Mouse (Mus musculus): ENCODE data around the gene Cdc42bpa. TPM values are rescaled to one million over a fixed set of nuclear protein-coding genes. Genes with fewer than 3 reads are reported as not detected.
"Not testable (repeated sequence)": the region's sequence is repeated elsewhere in the genome, so short reads cannot be mapped to it uniquely, and the experiment has no call there.

Cdc42bpa gene
- polyA plus RNA-seq, 1 experiment from 2014 or later = 33.6 TPM

DNA sequence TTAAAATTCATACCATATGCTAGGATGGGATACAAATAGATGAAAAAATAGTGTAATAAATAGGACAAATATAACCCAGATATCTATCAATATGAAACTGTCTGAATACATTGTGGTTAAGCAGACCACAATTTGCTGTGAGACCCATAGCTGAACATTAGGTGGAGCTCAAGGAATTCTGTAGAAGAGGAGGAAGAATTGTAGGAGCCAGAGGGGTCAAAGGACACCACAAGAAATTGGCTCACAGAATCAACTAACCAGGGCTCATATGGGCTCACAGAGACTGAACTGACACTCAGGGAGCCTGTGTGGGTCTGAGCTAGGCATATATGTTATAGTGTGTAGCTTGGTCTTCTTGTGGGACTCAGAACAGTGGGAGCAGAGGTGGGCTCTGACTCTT is 47.8 kb downstream of the Cdc42bpa start:
- Histone ChIP-seq H3K4me2 (ENCODE audit: low read depth, low read length) (no peak overlapping the region), H3K27ac (ENCODE audit: low read depth, low read length) (no peak overlapping the region), H3K4me1 (ENCODE audit: control insufficient read depth, insufficient read depth, low read length) (no peaks in the 10 kb centered on the region), H3K9me3 (ENCODE audit: control insufficient read depth, low read length) (no peaks in the 10 kb centered on the region), H3K36me3 (ENCODE audit: control insufficient read depth, insufficient read depth, low read length) (no peaks in the 10 kb centered on the region), H3K4me3 (ENCODE audit: low read depth, low read length) (no peak overlapping the region), H3K9ac (replicated peaks; ENCODE audit: low read depth, low read length) (no peak overlapping the region), H3K27me3 (ENCODE audit: control insufficient read depth, insufficient read depth, low read length) (no peaks in the 10 kb centered on the region)
- no peak for ATAC-seq (ENCODE audit: low read depth)

DNA sequence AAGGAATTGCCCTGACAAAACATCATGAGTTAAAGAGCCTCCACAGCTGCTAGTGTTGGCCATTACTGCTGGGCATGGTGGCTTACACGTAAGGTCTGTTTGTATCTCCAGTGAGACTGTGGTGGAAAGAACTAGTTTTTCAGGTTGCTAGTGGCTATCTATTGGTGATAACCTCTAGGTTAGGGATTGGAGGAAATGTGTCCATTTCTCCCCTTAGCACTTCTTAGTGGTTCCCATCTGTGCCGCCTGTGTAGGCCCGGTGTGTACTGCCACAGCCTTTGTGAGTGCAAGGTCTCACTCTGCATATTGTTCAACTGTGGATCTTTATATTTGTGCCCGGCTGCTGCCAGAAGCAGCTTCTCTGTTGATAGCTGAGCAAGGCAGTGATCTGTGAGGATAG is 53.2 kb downstream of the Cdc42bpa start:
- Histone ChIP-seq H3K9me3 (ENCODE audit: control insufficient read depth, low read length) (no peaks in the 10 kb centered on the region), H3K4me3 (ENCODE audit: low read depth, low read length) (no peak overlapping the region), H3K4me2 (ENCODE audit: low read depth, low read length) (no peak overlapping the region), H3K27ac (ENCODE audit: low read depth, low read length) (no peak overlapping the region), H3K36me3 (ENCODE audit: control insufficient read depth, insufficient read depth, low read length) (no peaks in the 10 kb centered on the region), H3K4me1 (ENCODE audit: control insufficient read depth, insufficient read depth, low read length) (no peaks in the 10 kb centered on the region), H3K9ac (replicated peaks; ENCODE audit: low read depth, low read length) (no peak overlapping the region), H3K27me3 (ENCODE audit: control insufficient read depth, insufficient read depth, low read length) (no peaks in the 10 kb centered on the region)
- WGBS = 94% methylated on average over 4 of the region's 4 CpGs
- no peak for ATAC-seq (ENCODE audit: low read depth)

DNA sequence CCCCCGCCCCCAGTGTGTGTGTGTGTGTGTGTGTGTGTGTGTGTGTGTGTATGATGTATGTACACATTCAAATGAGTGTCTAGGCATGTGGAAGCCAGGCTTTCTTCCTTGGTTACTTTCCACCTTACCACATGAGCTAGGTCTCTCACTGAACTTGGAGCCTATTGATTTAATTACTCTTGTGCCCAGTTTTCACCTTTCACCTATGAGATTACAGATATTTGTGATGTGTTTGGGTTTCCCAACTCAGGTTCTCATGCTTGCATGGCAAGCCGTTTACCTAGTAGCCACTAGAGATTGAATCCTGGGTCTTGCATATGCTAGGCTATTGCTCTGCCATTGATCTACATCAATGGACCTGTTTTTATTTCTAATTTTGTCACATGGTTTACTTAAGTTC is 57.9 kb downstream of the Cdc42bpa start:
- H3K9me3 ChIP-seq (ENCODE audit: control insufficient read depth, low read length) = no peaks in the 10 kb centered on the region
- 80% methylated on average over 2 of the region's 2 CpGs for WGBS
- no peaks in the 10 kb centered on the region for H3K4me1 ChIP-seq (ENCODE audit: control insufficient read depth, insufficient read depth, low read length)
- ATAC-seq (ENCODE audit: low read depth) = no peak
- no peak overlapping the region for H3K4me3 ChIP-seq (ENCODE audit: low read depth, low read length)
- no peak overlapping the region for H3K9ac ChIP-seq (replicated peaks; ENCODE audit: low read depth, low read length)
- H3K27me3 ChIP-seq (ENCODE audit: control insufficient read depth, insufficient read depth, low read length) = no peaks in the 10 kb centered on the region
- H3K36me3 ChIP-seq (ENCODE audit: control insufficient read depth, insufficient read depth, low read length) = no peaks in the 10 kb centered on the region
- no peak overlapping the region for H3K4me2 ChIP-seq (ENCODE audit: low read depth, low read length)
- no peak overlapping the region for H3K27ac ChIP-seq (ENCODE audit: low read depth, low read length)

DNA sequence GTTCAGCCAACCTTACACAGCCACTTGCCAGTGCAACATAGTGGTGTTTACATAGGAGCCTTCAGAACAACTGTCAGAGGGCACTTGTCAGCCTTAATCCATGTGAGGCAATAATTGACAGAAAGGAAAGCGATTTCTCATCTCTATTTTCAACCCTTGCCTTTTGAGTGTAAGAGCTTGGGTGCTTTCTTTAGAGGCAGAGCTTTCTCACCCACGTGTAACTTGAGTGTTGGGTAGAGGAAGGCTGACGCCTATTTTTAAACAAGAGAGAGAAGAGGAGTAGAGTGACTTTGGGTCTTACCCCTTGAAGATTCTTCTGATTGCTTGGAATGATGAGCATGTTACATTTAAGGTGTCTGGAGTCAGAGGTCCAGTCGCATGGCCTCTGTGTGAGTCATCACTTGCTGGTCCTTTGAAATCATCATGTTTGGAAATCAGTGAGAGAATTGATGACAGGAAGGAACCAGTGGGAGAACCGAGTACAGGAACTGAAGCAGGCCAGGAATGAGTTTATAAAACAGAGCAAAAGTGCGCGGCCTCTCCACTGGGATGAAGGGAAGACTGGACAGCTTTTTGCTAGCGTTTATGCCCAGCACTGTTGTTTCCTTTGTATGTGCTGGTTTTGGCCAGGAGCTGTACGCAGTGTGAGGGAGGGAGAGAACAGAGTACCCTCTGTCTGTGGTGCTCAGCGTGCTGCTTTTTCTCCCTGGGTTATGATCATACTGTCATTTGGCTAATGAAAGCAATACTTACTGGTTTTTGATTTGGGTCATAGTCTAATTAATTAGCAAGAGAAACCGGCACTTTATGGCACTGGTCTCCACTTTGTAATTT is 61.4 kb downstream of the Cdc42bpa start:
- Histone ChIP-seq H3K4me2 (ENCODE audit: low read depth, low read length) (no peak overlapping the region), H3K27ac (ENCODE audit: low read depth, low read length) (no peak overlapping the region), H3K36me3 (ENCODE audit: control insufficient read depth, insufficient read depth, low read length) (no peaks in the 10 kb centered on the region), H3K4me3 (ENCODE audit: low read depth, low read length) (no peak overlapping the region), H3K27me3 (ENCODE audit: control insufficient read depth, insufficient read depth, low read length) (no peaks in the 10 kb centered on the region), H3K4me1 (ENCODE audit: control insufficient read depth, insufficient read depth, low read length) (no peaks in the 10 kb centered on the region), H3K9ac (replicated peaks; ENCODE audit: low read depth, low read length) (no peak overlapping the region), H3K9me3 (ENCODE audit: control insufficient read depth, low read length) (no peaks in the 10 kb centered on the region)
- ATAC-seq (ENCODE audit: low read depth) = no peak
- 65% methylated on average over 11 of the region's 11 CpGs for WGBS

DNA sequence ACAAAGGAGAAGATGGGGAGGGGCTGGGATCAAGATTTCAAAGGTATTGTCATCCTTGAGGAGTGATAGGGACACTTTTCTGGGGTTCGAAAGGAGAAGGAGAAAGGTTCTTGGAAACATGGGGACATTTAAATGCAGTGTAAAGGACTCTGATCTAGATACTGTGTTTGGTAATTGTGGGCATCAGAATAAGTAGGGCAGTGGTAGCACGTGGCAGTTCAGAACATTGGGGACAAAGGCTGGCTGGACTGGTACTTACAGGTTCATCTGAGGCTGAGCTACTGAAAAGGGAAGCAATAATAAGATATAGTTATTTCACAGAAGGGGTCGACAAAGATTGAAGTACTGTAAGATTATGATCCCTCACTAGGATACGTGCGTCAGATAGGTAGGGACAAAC is 63.2 kb downstream of the Cdc42bpa start:
- Histone ChIP-seq H3K9me3 (ENCODE audit: control insufficient read depth, low read length) (no peaks in the 10 kb centered on the region), H3K27ac (ENCODE audit: low read depth, low read length) (no peak overlapping the region), H3K36me3 (ENCODE audit: control insufficient read depth, insufficient read depth, low read length) (no peaks in the 10 kb centered on the region), H3K9ac (replicated peaks; ENCODE audit: low read depth, low read length) (no peak overlapping the region), H3K4me1 (ENCODE audit: control insufficient read depth, insufficient read depth, low read length) (no peaks in the 10 kb centered on the region), H3K4me3 (ENCODE audit: low read depth, low read length) (no peak overlapping the region), H3K4me2 (ENCODE audit: low read depth, low read length) (no peak overlapping the region), H3K27me3 (ENCODE audit: control insufficient read depth, insufficient read depth, low read length) (no peaks in the 10 kb centered on the region)
- ATAC-seq (ENCODE audit: low read depth) = no peak
- WGBS = 76% methylated on average over 5 of the region's 5 CpGs

DNA sequence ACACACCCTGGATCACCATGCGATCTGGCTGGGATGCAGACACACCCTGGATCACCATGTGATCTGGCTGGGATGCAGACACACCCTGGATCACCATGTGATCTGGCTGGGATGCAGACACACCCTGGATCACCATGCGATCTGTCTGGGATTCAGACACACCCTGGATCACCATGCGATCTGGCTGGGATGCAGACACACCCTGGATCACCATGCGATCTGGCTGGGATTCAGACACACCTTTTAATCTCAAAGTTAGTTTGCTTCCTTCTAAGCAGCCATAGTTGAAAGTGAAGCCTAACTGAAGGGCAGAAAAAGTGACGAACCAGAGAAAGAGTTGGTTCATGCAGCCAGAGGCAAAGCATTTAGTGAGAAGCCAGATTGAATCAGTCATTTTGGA is 69.6 kb downstream of the Cdc42bpa start:
- 90% methylated on average over 5 of the region's 5 CpGs for WGBS
- ATAC-seq (ENCODE audit: low read depth) = not testable (repeated sequence)

DNA sequence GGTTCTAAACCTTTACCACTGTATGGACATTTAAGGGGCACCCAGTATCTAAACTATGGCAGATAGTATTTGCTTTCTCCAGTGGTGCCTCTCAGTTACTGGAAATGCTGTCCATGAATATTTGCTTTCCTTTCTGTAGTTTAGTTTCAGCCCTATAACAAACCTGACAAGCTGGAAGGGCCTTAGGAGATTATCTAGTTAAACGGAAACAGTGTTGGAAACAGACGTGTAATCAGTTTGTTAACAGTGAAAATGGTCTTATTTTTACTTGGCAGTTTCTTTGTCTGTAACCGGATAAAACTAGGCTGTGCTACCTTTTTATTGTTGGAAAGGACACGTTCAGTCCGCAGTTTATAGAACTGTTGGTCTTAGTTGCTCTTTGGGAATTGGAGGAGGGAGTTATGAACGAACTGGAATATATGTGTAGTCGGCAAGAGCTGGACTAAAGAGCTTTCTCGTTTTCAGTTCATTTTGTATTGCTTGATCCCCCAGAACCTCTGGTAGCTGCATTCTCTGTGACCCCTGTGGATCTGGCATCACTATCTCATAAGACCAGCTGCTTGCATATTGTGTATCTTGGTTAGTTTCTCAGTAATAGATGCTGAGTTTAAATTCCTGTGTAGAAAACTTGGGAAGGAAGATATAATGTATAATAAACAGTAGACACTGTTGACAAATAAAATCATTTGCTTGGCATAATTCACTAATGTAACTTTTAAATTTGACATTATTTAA is 70.5 kb downstream of the Cdc42bpa start:
- Histone ChIP-seq H3K27me3 (ENCODE audit: control insufficient read depth, insufficient read depth, low read length) (no peaks in the 10 kb centered on the region), H3K4me1 (ENCODE audit: control insufficient read depth, insufficient read depth, low read length) (no peaks in the 10 kb centered on the region), H3K4me3 (ENCODE audit: low read depth, low read length) (no peak overlapping the region), H3K9me3 (ENCODE audit: control insufficient read depth, low read length) (no peaks in the 10 kb centered on the region), H3K27ac (ENCODE audit: low read depth, low read length) (no peak overlapping the region), H3K4me2 (ENCODE audit: low read depth, low read length) (no peak overlapping the region), H3K9ac (replicated peaks; ENCODE audit: low read depth, low read length) (no peak overlapping the region), H3K36me3 (ENCODE audit: control insufficient read depth, insufficient read depth, low read length) (no peaks in the 10 kb centered on the region; the same call in 1 of the 2 replicates)
- no peak for ATAC-seq (ENCODE audit: low read depth)
- 85% methylated on average over 8 of the region's 8 CpGs for WGBS

More for the DNA sequence above, 69.6 kb downstream of the Cdc42bpa start:
- not testable (repeated sequence) for H3K4me2 ChIP-seq (ENCODE audit: low read depth, low read length); H3K4me1 ChIP-seq (ENCODE audit: control insufficient read depth, insufficient read depth, low read length); H3K36me3 ChIP-seq (ENCODE audit: control insufficient read depth, insufficient read depth, low read length); H3K27me3 ChIP-seq (ENCODE audit: control insufficient read depth, insufficient read depth, low read length); H3K9me3 ChIP-seq (ENCODE audit: control insufficient read depth, low read length); H3K27ac ChIP-seq (ENCODE audit: low read depth, low read length); H3K4me3 ChIP-seq (ENCODE audit: low read depth, low read length); H3K9ac ChIP-seq (replicated peaks; ENCODE audit: low read depth, low read length)

DNA sequence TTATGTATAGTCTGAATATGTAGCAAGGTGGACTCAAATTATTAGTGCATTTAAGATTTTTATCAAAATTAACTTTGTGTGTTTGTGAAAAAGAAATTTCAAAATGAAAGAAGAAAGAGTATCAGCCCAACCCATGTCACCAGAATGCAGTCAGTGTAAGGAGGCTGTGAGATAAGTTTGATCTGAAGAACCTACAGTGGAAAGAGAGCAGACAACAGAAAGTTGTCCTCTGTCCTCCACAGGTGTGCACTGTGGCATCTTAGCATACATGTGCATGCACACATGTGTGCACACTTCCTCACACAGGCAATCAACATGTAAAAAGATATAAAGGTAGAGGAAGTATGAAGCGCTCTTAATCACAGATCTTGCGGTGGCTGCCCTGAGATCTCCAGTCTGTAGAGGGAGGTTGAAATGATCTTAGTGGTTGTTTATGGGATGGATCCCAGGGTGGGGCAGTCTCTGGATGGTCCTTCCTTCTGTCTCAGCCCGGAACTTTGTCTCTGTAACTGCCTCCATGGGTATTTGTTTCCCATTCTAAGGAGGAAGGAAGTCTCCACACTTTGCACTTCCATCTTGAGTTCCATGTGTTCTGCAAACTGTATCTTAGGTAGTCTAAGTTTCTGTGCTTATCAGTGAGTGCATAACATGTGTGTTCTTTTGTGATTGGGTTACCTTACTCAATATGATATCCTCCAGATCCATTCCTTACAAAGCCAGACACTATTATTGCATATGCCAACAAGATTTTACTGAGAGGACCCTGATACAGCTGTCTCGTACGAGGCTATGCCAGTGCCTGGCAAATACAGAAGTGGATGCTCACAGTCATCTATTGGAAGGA is 71.7 kb downstream of the Cdc42bpa start:
- H3K9ac ChIP-seq (replicated peaks; ENCODE audit: low read depth, low read length) = no peak overlapping the region
- ATAC-seq (ENCODE audit: low read depth) = no peak
- H3K27ac ChIP-seq (ENCODE audit: low read depth, low read length) = no peak overlapping the region
- WGBS = 96% methylated on average over 5 of the region's 5 CpGs
- H3K4me1 ChIP-seq (ENCODE audit: control insufficient read depth, insufficient read depth, low read length) = no peaks in the 10 kb centered on the region
- no peaks in the 10 kb centered on the region; the same call in 1 of the 2 replicates for H3K36me3 ChIP-seq (ENCODE audit: control insufficient read depth, insufficient read depth, low read length)
- no peaks in the 10 kb centered on the region for H3K9me3 ChIP-seq (ENCODE audit: control insufficient read depth, low read length)
- H3K4me2 ChIP-seq (ENCODE audit: low read depth, low read length) = no peak overlapping the region
- H3K4me3 ChIP-seq (ENCODE audit: low read depth, low read length) = no peak overlapping the region
- H3K27me3 ChIP-seq (ENCODE audit: control insufficient read depth, insufficient read depth, low read length) = no peaks in the 10 kb centered on the region

Data from neural tube, embryonic 14.5 days (tissue).